Mouse (Mus musculus): ENCODE measurements around the gene Vsx1. TPM values are rescaled to one million over a fixed set of nuclear protein-coding genes. Genes with fewer than 3 reads are reported as not detected.

Gene Vsx1
- polyA plus RNA-seq, 1 experiment from 2014 or later, result 0.05 TPM

DNA sequence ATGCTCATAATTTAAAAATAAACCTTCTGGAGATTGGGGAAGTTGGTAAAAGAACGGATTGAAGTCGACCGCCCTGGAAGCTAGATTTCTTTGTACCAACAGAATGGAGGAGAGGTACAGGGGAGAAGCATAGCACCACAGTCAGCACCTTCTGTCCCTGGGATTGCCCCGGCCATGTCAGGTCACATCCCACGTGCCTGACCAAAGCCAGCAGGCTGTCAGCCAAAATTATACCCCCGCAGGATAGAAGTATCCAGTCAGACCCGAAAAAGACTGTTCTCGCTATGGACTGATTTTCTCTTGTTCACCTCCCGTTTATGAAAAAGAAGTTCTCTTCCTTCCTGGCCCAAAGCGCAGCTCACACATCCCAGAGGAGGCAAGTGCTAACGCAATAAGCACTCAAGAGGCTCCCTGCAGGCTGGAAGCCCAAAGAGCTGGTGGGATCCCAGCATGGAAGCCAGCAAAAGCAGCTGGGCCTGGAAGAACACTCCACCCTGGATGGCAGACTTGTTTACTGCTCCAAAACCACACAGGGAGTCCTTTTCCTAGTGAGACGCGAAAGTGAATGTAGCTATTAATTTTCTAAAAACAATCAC lies 40.8 kb downstream of the Vsx1 start:
- Histone ChIP-seq H3K36me3 (replicated peaks) (no peaks in the 10 kb centered on the region), H3K27me3 (ENCODE audit: poor library complexity, severe bottlenecking) (no peaks in the 10 kb centered on the region), H3K4me1 (peaks cover 53% of the 10 kb centered on the region), H3K27ac (peak overlapping the region; percentile 13; the same call in 1 of the 2 replicates), H3K9me3 (no peaks in the 10 kb centered on the region), H3K4me3 (no peak overlapping the region)
- WGBS, result 65% methylated on average over 13 of the region's 13 CpGs
- DNase-seq (ENCODE audit: extremely low spot score, low spot score), result no peak

- no peak for DNase-seq (ENCODE audit: extremely low spot score, low spot score)
- Histone ChIP-seq H3K27me3 (ENCODE audit: poor library complexity, severe bottlenecking) (no peaks in the 10 kb centered on the region), H3K9me3 (no peaks in the 10 kb centered on the region), H3K4me3 (no peak overlapping the region), H3K36me3 (replicated peaks) (no peaks in the 10 kb centered on the region), H3K27ac (peak overlapping the region; percentile 13; the same call in 1 of the 2 replicates), H3K4me1 (peaks cover 59% of the 10 kb centered on the region)
- WGBS, result 79% methylated on average over 14 of the region's 14 CpGs
Observed at GRCm38 (mm10) chr2:150647681-150648299, 41.4 kb downstream of the Vsx1 start.

GRCm38 (mm10) chr2:150646411-150647121 lies 42.6 kb downstream of the Vsx1 start:
- Histone ChIP-seq H3K27me3 (ENCODE audit: poor library complexity, severe bottlenecking) (no peaks in the 10 kb centered on the region), H3K9me3 (no peaks in the 10 kb centered on the region), H3K36me3 (replicated peaks) (no peaks in the 10 kb centered on the region), H3K4me1 (peaks cover 64% of the 10 kb centered on the region), H3K4me3 (no peak overlapping the region), H3K27ac (peak overlapping the region; percentile 11; the same call in 1 of the 2 replicates)
- 92% methylated on average over 8 of the region's 8 CpGs for WGBS
- DNase-seq (ENCODE audit: extremely low spot score, low spot score), result no peak

DNA sequence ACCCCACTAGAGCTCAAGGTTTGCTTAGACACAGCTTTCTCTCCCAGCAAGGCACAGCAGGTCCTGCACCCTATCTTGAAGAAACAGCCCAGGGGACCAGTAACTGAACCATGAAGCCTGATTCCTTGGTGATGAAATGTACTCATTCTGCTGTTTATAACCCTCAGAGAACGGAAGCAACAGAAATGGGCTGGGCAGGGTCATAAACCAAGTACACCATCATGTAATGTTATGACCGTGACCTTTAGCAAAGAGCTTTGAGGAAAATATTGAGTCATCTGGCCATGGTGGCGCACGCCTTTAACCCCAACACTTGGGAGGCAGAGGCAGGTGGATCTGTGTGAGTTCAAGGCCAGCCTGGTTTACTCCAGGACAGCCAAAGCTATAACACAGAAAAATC lies 43.9 kb downstream of the Vsx1 start:
- Histone ChIP-seq H3K4me3 (no peak overlapping the region), H3K27ac (peak overlapping the region; percentile 86), H3K9me3 (no peaks in the 10 kb centered on the region), H3K27me3 (ENCODE audit: poor library complexity, severe bottlenecking) (no peaks in the 10 kb centered on the region), H3K36me3 (replicated peaks) (no peaks in the 10 kb centered on the region), H3K4me1 (peaks cover 51% of the 10 kb centered on the region)
- WGBS, result 94% methylated on average over 4 of the region's 4 CpGs
- DNase-seq (ENCODE audit: extremely low spot score, low spot score), result no peak

- Histone ChIP-seq H3K27ac (peak overlapping the region; percentile 86), H3K36me3 (replicated peaks) (peaks cover 4% of the 10 kb centered on the region; the same call in 1 of the 2 replicates), H3K9me3 (no peaks in the 10 kb centered on the region), H3K4me3 (no peak overlapping the region), H3K27me3 (ENCODE audit: poor library complexity, severe bottlenecking) (no peaks in the 10 kb centered on the region), H3K4me1 (peaks cover 45% of the 10 kb centered on the region)
- WGBS, result 58% methylated on average over 8 of the region's 8 CpGs
- peak; percentile 68 for DNase-seq (ENCODE audit: extremely low spot score, low spot score)
Observed at GRCm38 (mm10) chr2:150643726-150644415, 45.3 kb downstream of the Vsx1 start.

- H3K36me3 ChIP-seq (replicated peaks), result peaks cover 4% of the 10 kb centered on the region; the same call in 1 of the 2 replicates
- H3K9me3 ChIP-seq, result no peaks in the 10 kb centered on the region
- H3K27ac ChIP-seq, result peak overlapping the region; percentile 86
- peaks cover 47% of the 10 kb centered on the region for H3K4me1 ChIP-seq
- WGBS, result 91% methylated on average over 1 of the region's 1 CpGs
- H3K4me3 ChIP-seq, result no peak overlapping the region
- DNase-seq (ENCODE audit: extremely low spot score, low spot score), result no peak
- no peaks in the 10 kb centered on the region for H3K27me3 ChIP-seq (ENCODE audit: poor library complexity, severe bottlenecking)
Observed at GRCm38 (mm10) chr2:150643166-150643565, 46.0 kb downstream of the Vsx1 start.

DNA sequence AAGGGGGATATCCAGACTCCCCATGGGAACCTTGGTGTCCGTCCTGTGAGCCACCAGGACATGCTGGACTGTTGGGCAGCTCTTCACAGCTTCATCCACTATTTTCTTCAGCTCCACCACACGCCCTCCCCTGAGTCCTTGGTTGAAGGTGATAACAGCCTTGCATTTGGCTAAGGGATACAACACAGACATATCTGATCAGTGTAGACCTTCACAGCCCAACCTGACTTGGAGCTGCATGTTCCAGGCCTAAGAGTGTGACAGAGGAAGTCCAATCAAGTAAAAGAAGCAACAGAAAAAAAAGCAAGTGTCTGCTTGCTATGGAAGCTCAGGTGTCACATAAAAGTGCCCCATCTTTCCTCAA lies 50.8 kb downstream of the Vsx1 start:
- no peaks in the 10 kb centered on the region for H3K27me3 ChIP-seq (ENCODE audit: poor library complexity, severe bottlenecking)
- DNase-seq (ENCODE audit: extremely low spot score, low spot score), result no peak
- WGBS, result 46% methylated on average over 2 of the region's 2 CpGs
- peak overlapping the region; percentile 83 for H3K27ac ChIP-seq
- peaks cover 4% of the 10 kb centered on the region; the same call in 1 of the 2 replicates for H3K36me3 ChIP-seq (replicated peaks)
- H3K4me3 ChIP-seq, result no peak overlapping the region
- H3K9me3 ChIP-seq, result peaks cover 8% of the 10 kb centered on the region; the same call in 1 of the 2 replicates
- peaks cover 32% of the 10 kb centered on the region for H3K4me1 ChIP-seq

DNA sequence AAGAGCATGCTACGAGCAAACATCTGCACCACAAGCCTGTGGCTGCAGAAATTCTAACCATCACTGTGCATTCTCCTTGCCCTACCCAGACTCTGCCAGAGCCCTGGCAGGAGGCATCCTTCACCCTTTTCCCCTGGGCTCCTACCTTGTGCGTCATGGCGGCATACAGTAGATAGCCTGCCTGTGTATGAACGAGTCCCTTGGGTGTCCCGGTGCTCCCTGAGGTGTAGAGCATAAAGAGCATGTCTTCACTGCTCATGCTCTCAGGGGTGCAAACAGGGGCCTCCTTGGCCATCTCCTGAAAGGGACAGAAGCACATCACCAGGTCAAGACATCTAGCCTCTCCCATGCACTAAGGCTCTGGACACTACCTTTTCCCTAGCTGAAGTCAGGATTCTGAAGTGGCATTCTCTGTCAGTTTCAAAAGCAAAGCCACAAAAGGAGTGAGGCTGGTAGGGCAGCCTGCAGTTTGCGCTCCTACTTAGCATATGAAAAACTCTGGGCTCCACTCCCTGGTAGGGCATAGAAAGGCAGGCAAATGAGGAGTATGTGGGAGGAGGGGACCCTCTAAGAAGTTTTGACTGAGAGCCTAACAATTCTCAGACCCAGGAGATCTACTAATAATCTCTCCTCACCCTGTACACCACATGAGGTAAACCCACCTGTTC lies 51.3 kb downstream of the Vsx1 start:
- H3K4me1 ChIP-seq, result peaks cover 27% of the 10 kb centered on the region
- H3K36me3 ChIP-seq (replicated peaks), result peaks cover 4% of the 10 kb centered on the region; the same call in 1 of the 2 replicates
- no peaks in the 10 kb centered on the region for H3K27me3 ChIP-seq (ENCODE audit: poor library complexity, severe bottlenecking)
- no peak for DNase-seq (ENCODE audit: extremely low spot score, low spot score)
- peaks cover 9% of the 10 kb centered on the region; the same call in 1 of the 2 replicates for H3K9me3 ChIP-seq
- H3K4me3 ChIP-seq, result peak overlapping the region; percentile 4; the same call in 1 of the 2 replicates
- peak overlapping the region; percentile 83 for H3K27ac ChIP-seq
- WGBS, result 58% methylated on average over 6 of the region's 6 CpGs

DNA sequence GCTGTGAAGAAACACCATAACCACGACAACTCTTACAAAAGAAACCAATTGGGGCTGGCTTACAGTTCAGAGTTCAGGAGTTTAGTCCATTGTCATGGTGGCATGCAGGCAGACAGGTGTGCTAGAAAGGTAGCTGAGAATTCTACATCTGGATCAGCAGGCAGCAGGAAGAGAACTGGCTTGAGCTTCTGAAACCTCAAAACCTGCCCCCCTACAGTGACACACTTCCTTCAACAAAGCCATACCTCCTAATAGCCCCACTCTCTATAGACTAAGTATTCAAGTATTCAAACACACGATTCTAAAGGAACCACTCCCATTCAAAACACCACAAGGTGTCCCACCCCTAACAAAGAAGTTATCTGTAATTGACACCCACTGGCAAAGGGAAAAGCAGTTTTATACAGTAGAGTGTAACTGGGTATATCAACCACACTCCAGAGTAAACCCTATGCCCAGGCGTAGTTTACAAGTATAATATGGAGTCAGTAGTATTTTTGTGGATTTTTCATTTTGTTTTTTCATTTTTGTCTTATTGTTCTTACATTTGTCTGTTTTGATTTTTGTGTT lies 53.2 kb downstream of the Vsx1 start:
- Histone ChIP-seq H3K9me3 (peaks cover 9% of the 10 kb centered on the region; the same call in 1 of the 2 replicates), H3K4me3 (no peak overlapping the region), H3K27ac (no peak overlapping the region), H3K4me1 (peaks cover 21% of the 10 kb centered on the region), H3K27me3 (ENCODE audit: poor library complexity, severe bottlenecking) (no peaks in the 10 kb centered on the region), H3K36me3 (replicated peaks) (peaks cover 4% of the 10 kb centered on the region; the same call in 1 of the 2 replicates)
- DNase-seq (ENCODE audit: extremely low spot score, low spot score), result no peak
- 77% methylated on average over 3 of the region's 3 CpGs for WGBS
